Mouse (Mus musculus) limb, embryonic 15.5 days (tissue): ENCODE measurements around the gene Trpm2. TPM values are rescaled to one million over a fixed set of nuclear protein-coding genes. Genes with fewer than 3 reads are reported as not detected.
A peak's percentile ranks its signal among the peaks of the same experiment; 100 is the strongest.
"Not testable (repeated sequence)": the region's sequence is repeated elsewhere in the genome, so short reads cannot be mapped to it uniquely, and the experiment has no call there.

Experiments
- ATAC-seq: fragments of 200-750 bp; cut with Nextera tagmentation; 2 replicates; pipeline ENCODE4 v1.8.0; 2017; ENCODE audit warnings: low read depth, moderate TSS enrichment; ENCODE audit not compliant: insufficient number of reproducible peaks, low FRiP score, low TSS enrichment
- H3K27ac ChIP-seq: fragments of 300-500 bp; sonication (generic); 2 replicates; pipeline ENCODE4 v1.5.1; 2015; ENCODE audit warnings: moderate library complexity, mild to moderate bottlenecking, inconsistent platforms
- H3K27me3 ChIP-seq: fragments of 300-500 bp; sonication (generic); 2 replicates; pipeline ENCODE4 v1.6.1; 2015; ENCODE audit warnings: inconsistent platforms
- H3K36me3 ChIP-seq: fragments of 300-500 bp; sonication (generic); 2 replicates; pipeline ENCODE4 v1.6.1; 2015; ENCODE audit warnings: inconsistent platforms
- H3K4me1 ChIP-seq: fragments of 300-500 bp; sonication (generic); 2 replicates; pipeline ENCODE4 v1.6.1; 2015; ENCODE audit warnings: inconsistent platforms
- H3K4me2 ChIP-seq: fragments of 300-500 bp; sonication (generic); 2 replicates; pipeline ENCODE4 v1.6.1; 2015; ENCODE audit warnings: mild to moderate bottlenecking, inconsistent platforms
- H3K4me3 ChIP-seq: fragments of 300-500 bp; sonication (generic); 2 replicates; pipeline ENCODE4 v1.5.1; 2015; ENCODE audit warnings: mild to moderate bottlenecking, inconsistent platforms
- H3K9ac ChIP-seq: fragments of 300-500 bp; sonication (generic); 2 replicates; pipeline ENCODE4 v1.6.1; 2015; ENCODE audit warnings: inconsistent platforms
- H3K9me3 ChIP-seq: fragments of 300-500 bp; sonication (generic); 2 replicates; pipeline ENCODE4 v1.6.1; 2016; ENCODE audit warnings: inconsistent platforms
- WGBS: fragments of 180-500 bp; shearing (Covaris S2); methylation state at CpG from one replicate; pipeline ENCODE4 v1.1.7; 2015; 5-methylcytosine and 5-hydroxymethylcytosine counted together
- polyA plus RNA-seq: library from polyadenylated mRNA; unstranded; fragments of >200 nt; fragmentation: Nextera tagmentation; extraction: Ambion mirVana; gene quantifications from 2 replicates; pipeline ENCODE4 v1.2.1, GENCODE M21; 2015

Trpm2 gene
- polyA plus RNA-seq, 1 experiment from 2014 or later: 0.50 TPM

DNA sequence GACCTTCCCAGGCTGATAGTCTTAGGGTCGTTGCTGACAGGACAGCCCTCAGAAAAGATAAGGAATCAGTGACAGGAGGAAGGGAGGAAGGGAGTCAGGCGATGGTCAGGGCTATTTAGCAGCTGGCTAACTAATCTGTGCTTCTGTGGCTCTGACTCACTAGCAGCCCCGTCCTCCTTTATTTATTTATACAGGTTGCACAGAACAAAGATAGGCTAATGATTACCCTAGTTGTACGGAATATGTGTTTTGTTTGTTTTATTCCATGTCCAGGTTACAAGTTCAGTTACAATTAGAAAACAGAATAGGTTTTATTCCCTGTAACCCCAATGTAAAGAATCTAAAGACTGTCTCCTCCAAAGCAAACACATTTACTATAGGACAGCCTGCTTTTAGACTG is 5.3 kb upstream of the Trpm2 start:
- Histone ChIP-seq H3K9me3 (no peaks in the 10 kb centered on the region), H3K9ac (no peak overlapping the region), H3K27me3 (no peaks in the 10 kb centered on the region), H3K27ac (no peak overlapping the region), H3K4me2 (no peak overlapping the region), H3K4me1 (peaks cover 13% of the 10 kb centered on the region; the same call in 1 of the 2 replicates), H3K36me3 (peaks cover 4% of the 10 kb centered on the region; the same call in 1 of the 2 replicates), H3K4me3 (no peak overlapping the region)
- 23% methylated on average over 4 of the region's 4 CpGs for WGBS
- no peak for ATAC-seq

DNA sequence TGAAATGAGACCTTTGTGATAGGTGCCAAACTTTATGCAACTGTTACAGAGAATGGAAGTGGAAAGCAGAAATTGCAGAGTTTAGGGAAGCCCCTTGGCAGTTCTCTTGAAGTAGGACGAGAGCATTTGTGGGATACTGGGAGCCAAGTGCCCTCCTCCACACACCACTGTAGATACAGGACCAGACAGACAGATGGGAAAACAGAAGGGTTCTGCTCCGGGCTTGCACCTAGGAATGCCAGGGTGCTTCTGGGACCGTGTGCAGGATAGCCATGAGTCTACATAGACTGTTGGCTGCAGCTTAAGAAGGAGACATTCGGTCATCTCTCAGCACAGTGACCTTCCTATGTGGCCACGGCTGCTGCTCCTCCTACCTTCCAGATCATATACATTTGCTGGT is 4.4 kb upstream of the Trpm2 start:
- no peaks in the 10 kb centered on the region for H3K36me3 ChIP-seq
- no peak for ATAC-seq
- H3K9ac ChIP-seq: no peak overlapping the region
- H3K27ac ChIP-seq: no peak overlapping the region
- 72% methylated on average over 5 of the region's 5 CpGs for WGBS
- H3K4me3 ChIP-seq: no peak overlapping the region
- H3K27me3 ChIP-seq: peaks cover 8% of the 10 kb centered on the region
- no peaks in the 10 kb centered on the region for H3K9me3 ChIP-seq
- peaks cover 17% of the 10 kb centered on the region for H3K4me1 ChIP-seq
- no peak overlapping the region for H3K4me2 ChIP-seq

DNA sequence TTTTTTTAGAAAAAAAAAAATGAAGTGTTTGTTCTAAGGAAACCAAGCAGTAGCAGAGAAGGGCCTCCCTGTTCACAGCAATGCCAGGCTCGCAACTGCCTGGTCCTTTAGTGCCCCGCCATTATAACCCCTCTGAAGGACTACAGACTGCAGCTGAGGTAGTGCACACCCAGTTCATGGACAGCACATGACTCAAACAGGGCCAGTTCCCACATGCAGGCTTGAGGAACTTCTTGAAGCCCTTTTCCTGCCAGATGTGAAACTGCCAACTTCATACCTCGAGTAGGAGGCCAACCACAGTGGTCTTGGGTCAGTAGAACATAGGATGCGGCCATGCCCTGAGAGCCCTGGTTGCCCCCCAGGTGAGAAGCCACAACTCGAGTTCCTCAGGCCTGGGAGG is 4.0 kb upstream of the Trpm2 start:
- Histone ChIP-seq H3K4me1 (peaks cover 20% of the 10 kb centered on the region), H3K27me3 (peaks cover 12% of the 10 kb centered on the region), H3K9ac (no peak overlapping the region)

DNA sequence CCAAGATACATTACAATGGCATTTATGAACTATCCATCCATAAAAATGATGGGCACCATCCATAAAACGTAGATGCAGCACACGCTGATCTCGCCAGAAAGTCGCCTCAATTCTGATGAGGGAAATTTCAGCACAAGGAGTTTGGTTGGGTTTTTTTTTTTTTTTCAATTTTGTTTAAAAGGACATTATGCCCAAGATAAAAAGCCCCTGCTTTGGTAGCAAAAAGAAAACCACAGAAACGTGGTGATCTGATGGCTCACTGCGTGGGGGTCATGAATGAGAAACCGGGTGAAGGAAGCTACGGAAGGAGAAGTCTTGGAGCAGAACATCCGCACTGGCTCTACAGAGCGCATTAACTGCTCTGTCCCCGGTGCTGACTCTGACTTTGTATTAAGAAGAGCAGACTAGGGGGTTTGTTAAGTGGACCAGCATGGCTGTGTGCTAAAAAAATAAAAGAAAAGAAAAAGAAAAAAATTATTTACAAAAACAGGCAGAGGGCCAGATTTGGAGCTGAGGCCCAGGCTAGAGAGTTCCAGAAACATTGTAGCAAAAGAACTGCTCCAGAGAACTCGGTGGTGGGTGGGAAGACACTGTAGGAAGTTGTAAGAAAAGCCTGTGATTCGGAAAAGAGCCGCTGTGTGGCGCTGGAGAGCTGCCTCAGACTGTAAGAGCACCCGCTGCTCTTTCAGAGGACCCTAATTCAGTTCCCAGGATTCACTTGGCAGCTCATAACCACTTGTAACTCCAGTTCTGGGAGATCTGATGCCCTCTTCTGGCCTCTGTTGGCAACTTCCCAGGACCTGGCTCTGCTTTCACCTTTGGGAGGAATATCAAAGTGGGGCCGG is 1.6 kb upstream of the Trpm2 start:
- 60% methylated on average over 17 of the region's 17 CpGs for WGBS
- no peak overlapping the region for H3K9ac ChIP-seq
- no peak for ATAC-seq
- H3K36me3 ChIP-seq: no peaks in the 10 kb centered on the region
- no peaks in the 10 kb centered on the region for H3K9me3 ChIP-seq
- H3K4me1 ChIP-seq: peaks cover 14% of the 10 kb centered on the region
- no peak overlapping the region for H3K4me3 ChIP-seq
- H3K27ac ChIP-seq: no peak overlapping the region
- peaks cover 28% of the 10 kb centered on the region for H3K27me3 ChIP-seq
- no peak overlapping the region for H3K4me2 ChIP-seq

More for the DNA sequence above, 4.0 kb upstream of the Trpm2 start:
- Histone ChIP-seq H3K36me3 (no peaks in the 10 kb centered on the region), H3K4me2 (no peak overlapping the region), H3K4me3 (no peak overlapping the region), H3K27ac (no peak overlapping the region), H3K9me3 (no peaks in the 10 kb centered on the region)
- ATAC-seq: no peak
- 69% methylated on average over 5 of the region's 5 CpGs for WGBS

DNA sequence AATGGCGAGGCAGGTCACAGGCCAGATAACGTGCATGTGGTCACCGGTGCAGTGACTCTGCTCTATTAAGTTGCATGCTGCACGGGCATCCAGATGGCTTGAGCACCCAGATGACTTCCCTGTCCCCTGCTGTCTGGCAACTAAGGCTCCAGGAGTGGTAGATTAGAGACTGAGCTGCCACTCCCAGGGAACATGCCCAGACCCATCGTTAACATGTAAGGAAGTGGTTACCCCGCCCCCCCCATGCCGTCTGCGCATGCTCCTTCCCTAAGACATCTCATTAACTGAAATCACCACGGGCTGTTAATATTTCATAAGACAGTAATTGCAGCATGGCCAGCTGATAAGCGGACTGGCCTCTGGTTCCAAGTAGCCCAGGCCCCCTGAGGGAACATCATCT is 828 bp upstream of the Trpm2 start:
- no peak overlapping the region for H3K27ac ChIP-seq
- no peaks in the 10 kb centered on the region for H3K9me3 ChIP-seq
- peaks cover 28% of the 10 kb centered on the region for H3K27me3 ChIP-seq
- WGBS: 61% methylated on average over 10 of the region's 10 CpGs
- no peaks in the 10 kb centered on the region for H3K36me3 ChIP-seq
- peaks cover 14% of the 10 kb centered on the region for H3K4me1 ChIP-seq
- no peak overlapping the region for H3K4me2 ChIP-seq
- H3K9ac ChIP-seq: no peak overlapping the region
- H3K4me3 ChIP-seq: no peak overlapping the region
- no peak for ATAC-seq

DNA sequence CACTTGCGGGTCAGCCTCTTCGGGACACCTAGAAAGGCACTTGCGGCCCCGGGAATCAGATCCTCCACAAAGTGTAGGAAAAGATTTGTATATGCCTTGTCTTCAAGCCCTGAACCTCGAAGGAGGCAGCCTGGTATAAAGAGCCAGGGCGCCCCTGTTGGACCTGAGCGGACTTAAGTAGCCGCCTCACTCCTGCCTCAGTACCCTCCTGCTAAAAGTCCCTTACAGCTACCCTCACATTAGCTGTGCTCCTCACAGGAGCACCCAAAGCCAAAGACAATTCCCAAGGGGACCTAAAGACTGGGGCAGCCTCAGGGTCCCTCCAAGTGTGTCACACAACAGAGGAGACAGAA is 414 bp downstream of the Trpm2 start:
- peak overlapping the region; percentile 58 for H3K4me2 ChIP-seq
- H3K4me3 ChIP-seq: peak overlapping the region; percentile 33
- no peak overlapping the region for H3K27ac ChIP-seq
- H3K4me1 ChIP-seq: peaks cover 14% of the 10 kb centered on the region
- 17% methylated on average over 8 of the region's 8 CpGs for WGBS
- H3K36me3 ChIP-seq: no peaks in the 10 kb centered on the region
- ATAC-seq: no peak
- peaks cover 28% of the 10 kb centered on the region for H3K27me3 ChIP-seq
- H3K9ac ChIP-seq: no peak overlapping the region
- no peaks in the 10 kb centered on the region for H3K9me3 ChIP-seq

DNA sequence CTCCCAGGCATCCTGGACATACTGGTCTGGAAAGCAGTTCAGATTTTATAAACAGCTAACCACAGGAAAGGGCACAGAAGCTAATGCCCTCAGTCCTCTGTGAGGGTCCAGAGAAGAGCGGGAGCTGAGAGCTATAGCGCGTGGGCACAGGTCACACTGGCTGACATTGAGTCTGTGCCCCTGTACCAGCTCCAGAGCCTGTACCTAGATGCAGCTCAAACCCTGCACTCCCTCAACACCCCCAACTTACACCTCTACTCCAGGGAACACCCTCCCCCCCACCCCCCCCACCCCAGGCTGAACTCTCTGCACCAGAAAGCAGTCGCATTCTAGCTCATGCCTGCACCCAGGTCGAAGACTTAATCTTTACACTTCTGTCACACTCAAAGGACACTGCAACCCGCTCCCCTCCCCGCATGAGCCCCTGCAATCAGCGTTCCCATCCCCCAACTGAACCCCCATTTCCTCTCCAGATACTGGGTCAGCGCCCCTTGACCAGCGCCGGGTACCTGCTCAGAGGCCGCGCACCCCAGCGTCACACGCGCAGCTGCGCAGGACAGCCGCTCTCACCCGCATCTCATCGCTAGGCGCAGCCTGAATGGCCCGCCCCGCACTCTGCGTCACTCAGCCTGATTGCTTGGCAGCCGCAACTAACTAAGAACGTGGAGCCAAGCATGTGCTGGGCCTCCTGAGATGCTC is 940 bp downstream of the Trpm2 start:
- Histone ChIP-seq H3K4me1 (peaks cover 14% of the 10 kb centered on the region), H3K27me3 (peaks cover 28% of the 10 kb centered on the region), H3K4me2 (peak overlapping the region; percentile 58), H3K36me3 (no peaks in the 10 kb centered on the region), H3K4me3 (peak overlapping the region; percentile 33), H3K9ac (no peak overlapping the region), H3K27ac (no peak overlapping the region), H3K9me3 (no peaks in the 10 kb centered on the region)
- WGBS: 4% methylated on average over 26 of the region's 26 CpGs
- ATAC-seq: no peak

DNA sequence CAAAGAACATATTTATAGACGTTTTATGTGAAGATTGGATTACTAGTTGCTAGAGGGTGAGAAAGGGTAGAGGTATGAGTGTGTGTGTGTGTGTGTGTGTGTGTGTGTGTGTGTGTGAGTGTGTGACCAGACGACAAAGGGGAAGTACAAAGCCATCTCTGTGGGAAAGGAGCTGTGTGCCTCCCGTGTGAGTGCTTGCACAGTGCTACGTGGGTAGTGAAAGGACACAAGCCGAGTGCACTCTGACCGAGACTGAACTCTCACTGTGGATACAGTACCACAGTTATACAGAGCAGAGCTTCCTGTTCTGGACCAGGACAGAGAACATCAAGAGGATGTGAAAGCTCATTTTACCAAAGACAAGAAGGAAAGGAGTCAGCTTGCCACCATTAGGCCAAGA is 6.4 kb downstream of the Trpm2 start:
- 78% methylated on average over 6 of the region's 6 CpGs for WGBS
- no peak for ATAC-seq
- H3K36me3 ChIP-seq: no peaks in the 10 kb centered on the region
- no peak overlapping the region for H3K4me2 ChIP-seq
- peaks cover 13% of the 10 kb centered on the region for H3K27me3 ChIP-seq
- H3K4me1 ChIP-seq: 0 out of 2 replicates have a peak, but pooled peaks cover 1% of the 10 kb centered on the region
- H3K9me3 ChIP-seq: no peaks in the 10 kb centered on the region
- H3K4me3 ChIP-seq: no peak overlapping the region
- H3K9ac ChIP-seq: no peak overlapping the region
- H3K27ac ChIP-seq: no peak overlapping the region

DNA sequence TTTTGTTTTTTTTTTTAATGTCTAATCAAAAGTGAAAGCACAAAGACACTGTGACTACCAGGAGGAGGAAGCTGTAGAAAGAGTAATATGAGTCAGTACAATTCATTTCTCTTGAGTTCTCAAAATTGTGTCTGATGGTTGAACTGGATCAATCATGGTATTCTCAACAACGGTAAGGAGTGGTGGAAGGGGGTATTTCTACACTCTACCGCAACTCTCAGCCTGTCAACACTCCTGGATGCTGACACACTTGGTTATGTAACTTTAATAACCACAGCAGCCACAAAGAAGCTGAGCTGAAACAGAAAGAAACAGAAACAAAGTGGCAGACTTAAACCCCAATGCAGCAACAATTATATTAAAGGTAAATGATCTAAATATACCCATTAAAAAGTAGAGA is 7.6 kb downstream of the Trpm2 start:
- Histone ChIP-seq H3K9ac (no peak overlapping the region), H3K4me2 (no peak overlapping the region), H3K27ac (no peak overlapping the region), H3K4me3 (no peak overlapping the region), H3K9me3 (no peaks in the 10 kb centered on the region), H3K4me1 (no peaks in the 10 kb centered on the region), H3K36me3 (no peaks in the 10 kb centered on the region), H3K27me3 (0 out of 2 replicates have a peak, but pooled peaks cover under 1% of the 10 kb centered on the region)
- WGBS: 82% methylated on average over 2 of the region's 2 CpGs
- ATAC-seq: no peak

DNA sequence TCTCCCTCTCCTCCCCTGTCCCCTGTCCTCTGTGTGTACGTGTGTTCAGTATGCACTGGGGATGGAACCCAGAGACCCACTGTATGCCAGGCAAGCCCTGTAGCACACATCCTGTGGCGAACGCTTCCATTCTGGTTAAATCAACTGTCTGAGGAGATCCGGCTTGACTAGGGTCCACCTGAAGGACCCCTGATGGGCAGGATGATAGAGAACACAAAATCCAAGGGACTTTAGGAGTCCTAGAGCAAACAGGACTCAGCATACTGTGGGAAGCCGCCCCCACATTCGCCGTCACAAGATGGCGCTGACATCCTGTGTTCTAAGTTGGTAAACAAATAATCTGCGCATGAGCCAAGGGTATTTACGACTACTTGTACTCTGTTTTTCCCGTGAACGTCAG is 19.9 kb downstream of the Trpm2 start:
- not testable (repeated sequence) for H3K4me3 ChIP-seq, H3K4me2 ChIP-seq, ATAC-seq, H3K9ac ChIP-seq, H3K4me1 ChIP-seq, H3K9me3 ChIP-seq, H3K36me3 ChIP-seq, H3K27me3 ChIP-seq, H3K27ac ChIP-seq
- 94% methylated on average over 10 of the region's 12 CpGs for WGBS

DNA sequence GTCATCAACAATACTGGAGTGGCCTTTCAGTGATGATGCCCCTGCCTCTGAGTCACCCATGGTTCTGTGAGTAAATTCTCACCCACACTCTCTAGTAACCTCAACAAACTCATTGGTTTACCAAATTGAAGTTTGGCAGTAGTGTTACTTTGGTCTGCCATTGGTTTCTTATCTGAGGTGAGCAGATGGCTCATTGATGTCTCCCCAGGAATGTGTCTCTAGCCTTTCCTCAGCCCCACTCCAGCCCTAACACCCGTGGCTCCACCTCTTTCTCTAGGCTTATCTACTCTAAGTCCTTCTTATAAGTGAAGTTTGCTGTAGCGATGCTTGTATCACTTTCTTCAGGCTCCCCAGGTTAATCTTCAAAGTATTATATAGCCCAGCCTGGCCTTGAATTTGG is 30.7 kb downstream of the Trpm2 start:
- H3K9me3 ChIP-seq: no peaks in the 10 kb centered on the region
- no peak overlapping the region for H3K27ac ChIP-seq
- ATAC-seq: no peak
- no peaks in the 10 kb centered on the region for H3K36me3 ChIP-seq
- WGBS: 69% methylated on average over 2 of the region's 2 CpGs
- no peak overlapping the region for H3K9ac ChIP-seq
- no peak overlapping the region for H3K4me3 ChIP-seq
- H3K27me3 ChIP-seq: no peaks in the 10 kb centered on the region
- no peaks in the 10 kb centered on the region for H3K4me1 ChIP-seq
- H3K4me2 ChIP-seq: no peak overlapping the region

DNA sequence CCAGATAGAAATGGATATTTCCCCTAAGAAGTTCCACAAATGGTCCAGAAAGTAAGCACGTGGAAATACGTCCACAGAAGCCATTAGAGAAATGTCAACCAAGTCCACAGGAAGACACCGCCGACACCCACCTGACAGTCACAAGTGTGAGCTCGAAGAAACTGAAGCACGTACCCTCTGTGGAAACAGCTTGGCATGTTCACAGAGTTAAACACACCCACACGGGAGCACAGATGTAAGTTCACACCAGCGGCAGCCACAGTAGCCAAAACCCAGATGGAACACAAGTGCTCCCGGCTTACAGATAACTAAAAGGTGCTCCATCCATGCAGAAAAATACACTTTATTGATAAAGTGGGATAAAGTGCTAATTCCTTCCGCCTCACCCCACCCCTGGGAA is 43.0 kb downstream of the Trpm2 start:
- Histone ChIP-seq H3K27me3 (no peaks in the 10 kb centered on the region), H3K36me3 (no peaks in the 10 kb centered on the region), H3K27ac (no peak overlapping the region), H3K4me1 (no peaks in the 10 kb centered on the region), H3K9me3 (no peaks in the 10 kb centered on the region), H3K9ac (no peak overlapping the region), H3K4me2 (no peak overlapping the region), H3K4me3 (no peak overlapping the region)
- ATAC-seq: no peak
- WGBS: 78% methylated on average over 10 of the region's 10 CpGs
